Mouse (Mus musculus): ENCODE results near the gene Irf1.
A peak's percentile ranks its signal among the peaks of the same experiment; 100 is the strongest.
"Not testable (repeated sequence)": the region's sequence is repeated elsewhere in the genome, so short reads cannot be mapped to it uniquely, and the experiment has no call there.

Irf1 gene

GRCm38 (mm10) chr11:53769760-53770124, at the start of gene Irf1:
TSS of gene Irf1 (plus strand) at chr11:53770014.
- peak; percentile 50 for DNase-seq

GRCm38 (mm10) chr11:53720715-53721114, 49.1 kb upstream of the Irf1 start, which contains the start of gene Il5:
TSS of gene Il5 (plus strand) at chr11:53720794.
- DNase-seq: no peak

GRCm38 (mm10) chr11:53731457-53731856, 38.4 kb upstream of the Irf1 start:
- no peak for DNase-seq

GRCm38 (mm10) chr11:53732244-53732643, 37.6 kb upstream of the Irf1 start:
- DNase-seq: no peak

- no peak for DNase-seq
Measured at GRCm38 (mm10) chr11:53733824-53734223, 36.0 kb upstream of the Irf1 start.

- no peak for DNase-seq
Measured at GRCm38 (mm10) chr11:53734431-53734830, 35.4 kb upstream of the Irf1 start.

GRCm38 (mm10) chr11:53734970-53735681, 34.7 kb upstream of the Irf1 start:
- no peak for DNase-seq

GRCm38 (mm10) chr11:53735682-53736245, 34.0 kb upstream of the Irf1 start:
- DNase-seq: peak; percentile 67

GRCm38 (mm10) chr11:53736771-53737572, 32.8 kb upstream of the Irf1 start:
- DNase-seq: peak; percentile 42

GRCm38 (mm10) chr11:53737573-53737946, 32.3 kb upstream of the Irf1 start:
- DNase-seq: peak; percentile 41

- DNase-seq: no peak
Measured at GRCm38 (mm10) chr11:53742353-53742752, 27.5 kb upstream of the Irf1 start.

- no peak for DNase-seq
Measured at GRCm38 (mm10) chr11:53745260-53745659, 24.6 kb upstream of the Irf1 start.

- DNase-seq: no peak
Measured at GRCm38 (mm10) chr11:53747985-53748384, 21.8 kb upstream of the Irf1 start.

- DNase-seq: no peak
Measured at GRCm38 (mm10) chr11:53748614-53749013, 21.2 kb upstream of the Irf1 start.

GRCm38 (mm10) chr11:53749306-53749705, 20.5 kb upstream of the Irf1 start:
- no peak for DNase-seq

- DNase-seq: no peak
Measured at GRCm38 (mm10) chr11:53749716-53750352, 20.0 kb upstream of the Irf1 start.

GRCm38 (mm10) chr11:53755011-53755595, 14.7 kb upstream of the Irf1 start:
- DNase-seq: no peak

- DNase-seq: no peak
Measured at GRCm38 (mm10) chr11:53757612-53758011, 12.2 kb upstream of the Irf1 start.

- not testable (repeated sequence) for DNase-seq
Measured at GRCm38 (mm10) chr11:53758033-53758432, 11.8 kb upstream of the Irf1 start.

GRCm38 (mm10) chr11:53758791-53759351, 10.9 kb upstream of the Irf1 start:
- no peak for DNase-seq

GRCm38 (mm10) chr11:53759545-53760406, 10.0 kb upstream of the Irf1 start:
- DNase-seq: no peak

GRCm38 (mm10) chr11:53761284-53761683, 8.5 kb upstream of the Irf1 start:
- DNase-seq: no peak
